Mouse (Mus musculus) neural tube, embryonic 15.5 days (tissue): ENCODE measurements around the gene Il27. TPM values are rescaled to one million over a fixed set of nuclear protein-coding genes. Genes with fewer than 3 reads are reported as not detected.

Source experiments
- ATAC-seq: fragments of 200-750 bp; cut with Nextera tagmentation; 2 replicates; pipeline ENCODE4 v1.8.0; 2017; ENCODE audit warnings: mild to moderate bottlenecking, moderate TSS enrichment, moderate library complexity; ENCODE audit not compliant: low FRiP score
- H3K27ac ChIP-seq: fragments of 300-500 bp; sonication (generic); replicated peaks from 2 replicates; pipeline ENCODE4 v1.5.1; 2015; ENCODE audit warnings: mild to moderate bottlenecking, inconsistent platforms
- H3K27me3 ChIP-seq: fragments of 300-500 bp; sonication (generic); replicated peaks from 2 replicates; pipeline ENCODE4 v1.6.1; 2015; ENCODE audit warnings: inconsistent platforms
- H3K36me3 ChIP-seq: fragments of 300-500 bp; sonication (generic); 2 replicates; pipeline ENCODE4 v1.6.1; 2015; ENCODE audit warnings: inconsistent platforms
- H3K4me1 ChIP-seq: fragments of 300-500 bp; sonication (generic); 2 replicates; pipeline ENCODE4 v1.6.1; 2015; ENCODE audit warnings: inconsistent platforms
- H3K4me2 ChIP-seq: fragments of 300-500 bp; sonication (generic); 2 replicates; pipeline ENCODE4 v1.6.1; 2015; ENCODE audit warnings: inconsistent platforms, mild to moderate bottlenecking, moderate library complexity
- H3K4me3 ChIP-seq: fragments of 300-500 bp; sonication (generic); replicated peaks from 2 replicates; pipeline ENCODE4 v1.5.1; 2015; ENCODE audit warnings: mild to moderate bottlenecking, inconsistent platforms
- H3K9ac ChIP-seq: fragments of 300-500 bp; sonication (generic); replicated peaks from 2 replicates; pipeline ENCODE4 v1.6.1; 2015; ENCODE audit warnings: mild to moderate bottlenecking, inconsistent platforms
- H3K9me3 ChIP-seq: fragments of 300-500 bp; sonication (generic); replicated peaks from 2 replicates; pipeline ENCODE4 v1.6.1; 2016; ENCODE audit warnings: inconsistent platforms
- WGBS: fragments of 180-500 bp; shearing (Covaris S2); methylation state at CpG from one replicate; pipeline ENCODE4 v1.1.7; 2015; ENCODE audit warnings: mixed read lengths; 5-methylcytosine and 5-hydroxymethylcytosine counted together
- polyA plus RNA-seq: library from polyadenylated mRNA; unstranded; fragments of >200 nt; fragmentation: Nextera tagmentation; extraction: Ambion mirVana; gene quantifications from 2 replicates; pipeline ENCODE4 v1.2.1, GENCODE M21; 2015

The Il27 gene
- polyA plus RNA-seq, 1 experiment from 2014 or later: not detected

DNA sequence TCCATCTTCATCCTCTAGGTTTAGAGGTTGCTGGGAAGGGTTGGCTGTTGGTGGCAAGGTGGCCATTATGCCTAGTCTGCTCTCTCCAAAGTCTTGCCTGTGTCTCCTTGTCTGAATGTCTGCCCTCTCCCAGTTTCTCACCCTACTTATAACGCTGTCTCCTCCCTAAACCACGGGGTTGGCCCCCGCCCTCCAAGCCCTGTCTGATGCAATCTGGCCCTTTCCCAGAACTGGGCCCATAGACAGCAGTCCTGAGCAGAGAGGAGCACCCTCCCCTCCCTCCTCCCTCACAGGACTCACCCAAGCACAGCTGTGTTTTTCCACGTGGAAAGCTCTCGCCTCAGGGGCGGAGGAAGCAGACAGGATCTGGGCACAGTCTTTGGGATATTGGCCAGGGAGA lies 30.6 kb upstream of the Il27 start:
- Histone ChIP-seq H3K9me3 (no peaks in the 10 kb centered on the region), H3K36me3 (no peaks in the 10 kb centered on the region), H3K4me2 (no peak overlapping the region), H3K4me1 (no peaks in the 10 kb centered on the region), H3K27me3 (no peaks in the 10 kb centered on the region), H3K4me3 (no peak overlapping the region), H3K27ac (no peak overlapping the region), H3K9ac (no peak overlapping the region)
- no peak for ATAC-seq
- 56% methylated on average over 6 of the region's 6 CpGs for WGBS

GRCm38 (mm10) chr7:126624774-126625173 lies 30.0 kb upstream of the Il27 start:
- WGBS: 74% methylated on average over 16 of the region's 16 CpGs
- no peak overlapping the region for H3K4me3 ChIP-seq

GRCm38 (mm10) chr7:126623381-126623780 lies 28.6 kb upstream of the Il27 start:
- no peaks in the 10 kb centered on the region for H3K36me3 ChIP-seq
- no peaks in the 10 kb centered on the region for H3K9me3 ChIP-seq
- no peak for ATAC-seq
- H3K4me2 ChIP-seq: no peak overlapping the region
- no peak overlapping the region for H3K27ac ChIP-seq
- no peak overlapping the region for H3K4me3 ChIP-seq
- H3K9ac ChIP-seq: no peak overlapping the region
- 93% methylated on average over 1 of the region's 1 CpGs for WGBS
- no peaks in the 10 kb centered on the region for H3K27me3 ChIP-seq
- H3K4me1 ChIP-seq: no peaks in the 10 kb centered on the region

More at GRCm38 (mm10) chr7:126624774-126625173, 30.0 kb upstream of the Il27 start:
- H3K36me3 ChIP-seq: no peaks in the 10 kb centered on the region
- no peak for ATAC-seq
- H3K27me3 ChIP-seq: no peaks in the 10 kb centered on the region
- H3K4me2 ChIP-seq: peak overlapping the region; percentile 15; the same call in 1 of the 2 replicates
- no peak overlapping the region for H3K27ac ChIP-seq
- no peak overlapping the region for H3K9ac ChIP-seq
- no peaks in the 10 kb centered on the region for H3K4me1 ChIP-seq
- no peaks in the 10 kb centered on the region for H3K9me3 ChIP-seq

GRCm38 (mm10) chr7:126621452-126622359 lies 27.0 kb upstream of the Il27 start:
- no peak for ATAC-seq
- H3K36me3 ChIP-seq: no peaks in the 10 kb centered on the region
- H3K4me3 ChIP-seq: no peak overlapping the region
- H3K4me2 ChIP-seq: no peak overlapping the region
- 91% methylated on average over 9 of the region's 9 CpGs for WGBS
- H3K27ac ChIP-seq: no peak overlapping the region
- H3K9ac ChIP-seq: no peak overlapping the region
- H3K9me3 ChIP-seq: no peaks in the 10 kb centered on the region
- no peaks in the 10 kb centered on the region for H3K27me3 ChIP-seq
- no peaks in the 10 kb centered on the region for H3K4me1 ChIP-seq

DNA sequence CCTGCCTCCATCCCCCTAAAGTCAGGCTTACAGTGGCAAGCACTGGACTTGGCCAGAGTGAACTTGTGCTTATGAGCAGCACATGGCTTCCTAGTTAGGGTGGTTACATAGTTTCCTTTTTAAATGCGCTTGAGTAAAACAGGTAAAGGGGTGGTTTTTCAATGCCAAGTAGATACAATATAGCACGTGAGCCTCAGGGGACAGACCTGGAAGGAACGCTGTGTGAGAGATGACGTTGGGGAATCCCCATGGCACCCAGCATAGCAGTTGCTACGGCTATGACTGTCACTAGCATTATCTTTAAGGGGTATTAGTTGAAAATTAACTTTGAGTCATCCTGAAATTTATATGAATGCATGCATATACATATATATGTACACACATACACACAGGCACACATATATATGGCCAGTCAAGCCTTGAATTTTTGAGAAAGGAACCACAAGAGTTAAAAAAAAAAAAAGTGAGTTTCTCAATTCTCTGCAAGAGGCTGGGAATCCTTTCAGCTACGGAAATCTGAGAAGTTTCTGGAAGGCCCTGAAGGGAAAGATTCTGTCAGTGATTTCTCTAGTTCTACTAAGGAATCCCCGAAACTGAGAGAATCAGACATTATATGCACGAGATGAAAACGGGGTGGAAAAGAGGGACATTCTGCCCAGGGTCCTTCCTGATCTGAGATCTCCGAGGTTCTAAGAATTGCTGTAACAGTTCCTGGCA lies 25.0 kb upstream of the Il27 start:
- Histone ChIP-seq H3K36me3 (no peaks in the 10 kb centered on the region), H3K9ac (no peak overlapping the region), H3K27ac (no peak overlapping the region), H3K4me3 (no peak overlapping the region), H3K4me2 (no peak overlapping the region), H3K27me3 (no peaks in the 10 kb centered on the region), H3K9me3 (no peaks in the 10 kb centered on the region), H3K4me1 (no peaks in the 10 kb centered on the region)
- 84% methylated on average over 10 of the region's 10 CpGs for WGBS
- ATAC-seq: no peak

- no peak overlapping the region for H3K4me3 ChIP-seq
- H3K27ac ChIP-seq: no peak overlapping the region
- WGBS: 75% methylated on average over 3 of the region's 3 CpGs
- no peak overlapping the region for H3K9ac ChIP-seq
- no peaks in the 10 kb centered on the region for H3K9me3 ChIP-seq
- H3K4me2 ChIP-seq: no peak overlapping the region
- no peak for ATAC-seq
- H3K36me3 ChIP-seq: no peaks in the 10 kb centered on the region
- H3K27me3 ChIP-seq: no peaks in the 10 kb centered on the region
- H3K4me1 ChIP-seq: no peaks in the 10 kb centered on the region
Observed at GRCm38 (mm10) chr7:126616707-126617106, 22.0 kb upstream of the Il27 start.

DNA sequence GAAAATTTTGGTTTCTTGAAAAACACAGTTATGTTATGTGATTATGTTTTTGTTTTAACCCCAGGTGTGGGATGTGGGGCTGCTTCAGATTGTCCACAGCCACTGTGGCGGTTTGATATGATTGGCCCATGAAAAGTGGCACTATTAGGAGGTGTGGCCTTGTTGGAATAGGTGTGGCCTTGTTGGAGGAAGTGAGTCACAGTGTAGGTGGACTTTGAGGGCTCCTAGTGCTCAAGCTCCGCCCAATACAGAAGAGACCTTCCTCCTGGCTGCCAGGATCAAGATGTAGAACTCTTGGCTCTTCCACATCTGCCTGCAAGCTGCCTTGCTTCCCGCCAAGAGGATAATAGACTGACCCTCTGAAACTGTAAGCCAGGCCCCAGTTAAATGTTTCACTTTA lies 18.0 kb upstream of the Il27 start:
- H3K4me2 ChIP-seq: no peak overlapping the region
- no peak overlapping the region for H3K27ac ChIP-seq
- no peaks in the 10 kb centered on the region for H3K27me3 ChIP-seq
- no peaks in the 10 kb centered on the region for H3K36me3 ChIP-seq
- no peak for ATAC-seq
- no peaks in the 10 kb centered on the region for H3K9me3 ChIP-seq
- H3K4me3 ChIP-seq: no peak overlapping the region
- no peaks in the 10 kb centered on the region for H3K4me1 ChIP-seq
- 72% methylated on average over 3 of the region's 3 CpGs for WGBS
- H3K9ac ChIP-seq: no peak overlapping the region

DNA sequence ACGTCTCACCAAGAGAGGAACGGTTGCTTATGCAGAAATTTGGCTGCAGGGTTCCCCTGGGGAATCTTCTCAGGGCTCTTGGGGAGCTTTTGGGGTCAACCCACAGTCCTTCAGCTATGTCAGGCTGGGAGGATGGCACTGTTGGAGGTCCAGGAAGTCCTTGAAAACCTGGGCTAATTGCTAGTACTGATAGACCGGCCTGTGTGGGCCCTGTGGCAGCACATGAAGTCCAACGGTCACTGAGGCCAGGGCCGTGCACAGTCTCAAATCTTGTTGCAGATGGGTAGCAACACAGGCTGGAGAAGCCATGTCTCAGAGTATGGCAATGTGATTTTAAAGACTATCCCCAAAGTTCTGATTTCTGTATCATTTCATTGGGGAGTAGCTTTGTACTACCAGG lies 13.1 kb upstream of the Il27 start:
- no peaks in the 10 kb centered on the region for H3K4me1 ChIP-seq
- no peak overlapping the region for H3K4me3 ChIP-seq
- no peaks in the 10 kb centered on the region for H3K36me3 ChIP-seq
- no peak overlapping the region for H3K9ac ChIP-seq
- 85% methylated on average over 5 of the region's 5 CpGs for WGBS
- no peaks in the 10 kb centered on the region for H3K9me3 ChIP-seq
- no peaks in the 10 kb centered on the region for H3K27me3 ChIP-seq
- no peak overlapping the region for H3K4me2 ChIP-seq
- H3K27ac ChIP-seq: no peak overlapping the region
- ATAC-seq: no peak

- Histone ChIP-seq H3K27me3 (no peaks in the 10 kb centered on the region), H3K9ac (no peak overlapping the region), H3K4me3 (no peak overlapping the region), H3K4me1 (no peaks in the 10 kb centered on the region), H3K27ac (no peak overlapping the region), H3K4me2 (no peak overlapping the region), H3K36me3 (no peaks in the 10 kb centered on the region), H3K9me3 (no peaks in the 10 kb centered on the region)
- ATAC-seq: no peak
- WGBS: 71% methylated on average over 3 of the region's 3 CpGs
Observed at GRCm38 (mm10) chr7:126607064-126607463, 12.3 kb upstream of the Il27 start.

GRCm38 (mm10) chr7:126606611-126607010 lies 11.9 kb upstream of the Il27 start:
- ATAC-seq: no peak
- H3K4me3 ChIP-seq: no peak overlapping the region

DNA sequence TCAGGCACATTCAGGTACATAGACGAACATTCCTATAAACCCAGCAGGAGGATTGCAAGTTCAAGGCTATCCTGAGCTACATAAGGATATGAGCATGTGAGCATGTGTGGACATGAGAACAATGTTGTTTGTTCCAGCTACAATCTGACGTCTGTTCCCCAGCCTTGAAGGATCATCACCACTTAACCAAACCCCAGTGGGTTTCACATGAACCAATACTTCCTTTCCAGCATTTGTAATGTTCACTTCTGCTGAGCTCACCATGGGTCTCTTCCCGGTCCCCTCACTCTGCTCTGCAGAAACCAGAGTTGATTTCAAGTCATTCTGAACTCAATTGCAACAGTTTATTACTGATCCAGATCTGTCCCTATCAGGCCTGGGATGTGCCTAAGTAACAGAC lies 7.9 kb upstream of the Il27 start:
- H3K9ac ChIP-seq: no peak overlapping the region
- H3K4me3 ChIP-seq: no peak overlapping the region
- H3K36me3 ChIP-seq: no peaks in the 10 kb centered on the region
- H3K4me2 ChIP-seq: no peak overlapping the region
- 75% methylated on average over 3 of the region's 3 CpGs for WGBS
- no peaks in the 10 kb centered on the region for H3K9me3 ChIP-seq
- no peaks in the 10 kb centered on the region for H3K4me1 ChIP-seq
- no peaks in the 10 kb centered on the region for H3K27me3 ChIP-seq
- ATAC-seq: no peak
- H3K27ac ChIP-seq: no peak overlapping the region

More at GRCm38 (mm10) chr7:126606611-126607010, 11.9 kb upstream of the Il27 start:
- Histone ChIP-seq H3K36me3 (no peaks in the 10 kb centered on the region), H3K27ac (no peak overlapping the region), H3K4me1 (no peaks in the 10 kb centered on the region), H3K27me3 (no peaks in the 10 kb centered on the region), H3K9me3 (no peaks in the 10 kb centered on the region), H3K9ac (no peak overlapping the region), H3K4me2 (no peak overlapping the region)
- WGBS: 70% methylated on average over 5 of the region's 5 CpGs

- Histone ChIP-seq H3K27ac (no peak overlapping the region), H3K4me2 (no peak overlapping the region), H3K4me3 (no peak overlapping the region), H3K4me1 (no peaks in the 10 kb centered on the region), H3K36me3 (no peaks in the 10 kb centered on the region), H3K9me3 (no peaks in the 10 kb centered on the region), H3K9ac (no peak overlapping the region), H3K27me3 (no peaks in the 10 kb centered on the region)
- ATAC-seq: no peak
- 48% methylated on average over 5 of the region's 5 CpGs for WGBS
Observed at GRCm38 (mm10) chr7:126601896-126602295, 7.2 kb upstream of the Il27 start.
